Mouse (Mus musculus) liver, embryonic 11.5 days (tissue): ENCODE results near the gene Nek3. TPM values are rescaled to one million over a fixed set of nuclear protein-coding genes. Genes with fewer than 3 reads are reported as not detected.

Source experiments
- ATAC-seq: fragments of 200-750 bp; cut with Nextera tagmentation; replicated peaks from 2 replicates; pipeline ENCODE4 v1.8.0; 2017; ENCODE audit warnings: moderate number of reproducible peaks, mild to moderate bottlenecking, moderate TSS enrichment, moderate library complexity; ENCODE audit not compliant: low FRiP score
- DNase-seq: peaks from one replicate; pipeline ENCODE4 v3.0.0-alpha.2; 2017; ENCODE audit warnings: low spot score
- H3K27ac ChIP-seq: fragments of 300-500 bp; sonication (generic); 2 replicates; pipeline ENCODE4 v1.5.1; 2014; ENCODE audit warnings: mild to moderate bottlenecking, low read depth, low read length, control low read depth
- H3K27me3 ChIP-seq: fragments of 300-500 bp; sonication (generic); replicated peaks from 2 replicates; pipeline ENCODE4 v1.6.1; 2014; ENCODE audit warnings: low read length, mixed read lengths; ENCODE audit not compliant: control insufficient read depth, insufficient read depth
- H3K36me3 ChIP-seq: fragments of 300-500 bp; sonication (generic); 2 replicates; pipeline ENCODE4 v1.6.1; 2014; ENCODE audit warnings: mild to moderate bottlenecking, low read length, moderate library complexity, mixed read lengths; ENCODE audit not compliant: control insufficient read depth, insufficient read depth
- H3K4me1 ChIP-seq: fragments of 300-500 bp; sonication (generic); replicated peaks from 2 replicates; pipeline ENCODE4 v1.6.1; 2014; ENCODE audit warnings: low read length, mixed read lengths; ENCODE audit not compliant: control insufficient read depth, insufficient read depth
- H3K4me2 ChIP-seq: fragments of 300-500 bp; sonication (generic); 2 replicates; pipeline ENCODE4 v1.6.1; 2014; ENCODE audit warnings: mild to moderate bottlenecking, control low read depth, moderate library complexity
- H3K4me3 ChIP-seq: fragments of 300-500 bp; sonication (generic); 2 replicates; pipeline ENCODE4 v1.5.1; 2014; ENCODE audit warnings: low read depth, low read length, control low read depth
- H3K9ac ChIP-seq: fragments of 300-500 bp; sonication (generic); 2 replicates; pipeline ENCODE4 v1.6.1; 2014; ENCODE audit warnings: low read depth, low read length, control low read depth
- H3K9me3 ChIP-seq: fragments of 300-500 bp; sonication (generic); 2 replicates; pipeline ENCODE4 v1.6.1; 2016; ENCODE audit warnings: low read length, inconsistent platforms, mixed read lengths; ENCODE audit not compliant: control insufficient read depth
- WGBS: fragments of 180-500 bp; shearing (Covaris S2); extraction: QIAGEN DNeasy Blood & Tissue Kit; methylation state at CpG from one replicate; pipeline ENCODE4 v1.1.7; 2014; 5-methylcytosine and 5-hydroxymethylcytosine counted together
- polyA plus RNA-seq: library from polyadenylated mRNA; unstranded; fragments of >200 nt; fragmentation: Nextera tagmentation; extraction: Ambion mirVana; gene quantifications from 2 replicates; pipeline ENCODE4 v1.2.1, GENCODE M21; 2014

Gene Nek3
- polyA plus RNA-seq, 1 experiment from 2014 or later = 3.9 TPM

DNA sequence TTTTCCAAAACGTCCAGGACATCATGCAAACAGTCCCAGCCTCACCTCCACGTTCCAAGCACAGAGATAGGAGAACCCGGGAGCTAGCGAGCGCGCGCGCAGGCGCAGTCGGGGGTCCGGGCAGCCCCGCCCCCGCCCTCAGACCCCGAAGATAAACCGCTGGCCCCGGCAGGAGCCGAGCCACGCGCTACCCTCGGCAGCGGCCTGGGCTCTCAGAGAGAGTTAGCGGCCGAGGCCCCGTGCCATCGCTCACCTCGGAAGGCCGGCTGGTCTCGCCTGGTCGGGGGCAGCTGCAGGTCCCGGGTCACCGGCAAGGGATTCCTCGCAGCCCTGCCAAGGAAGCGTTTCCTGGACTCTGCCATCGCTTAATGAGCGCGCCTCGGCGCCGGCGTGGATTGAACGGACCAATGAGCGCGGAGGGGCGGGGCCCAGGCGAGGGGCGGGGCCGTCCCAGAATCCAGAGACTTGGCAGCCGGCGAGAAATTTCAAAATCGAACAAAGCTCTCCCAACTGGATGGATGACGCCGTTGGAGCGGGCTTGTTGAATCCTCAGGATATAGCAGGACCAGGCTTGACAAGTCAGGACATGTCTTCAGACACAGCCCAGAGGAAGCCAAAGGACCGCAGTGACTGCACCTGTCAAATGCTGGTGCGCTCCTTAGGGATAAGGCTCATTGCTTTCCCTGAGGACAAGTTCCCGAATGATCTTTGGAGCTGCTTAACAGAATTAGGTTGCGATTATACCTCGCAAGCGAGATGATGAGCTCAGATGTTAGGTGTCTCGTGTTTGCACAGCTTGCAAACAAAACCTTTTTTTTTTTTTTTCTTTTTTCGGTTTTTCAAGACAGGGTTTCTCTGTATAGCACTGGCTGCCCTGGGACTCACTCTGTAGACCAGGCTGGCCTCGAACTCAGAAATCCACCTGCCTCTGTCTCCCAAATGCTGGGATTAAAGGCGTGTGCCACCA lies 19.5 kb upstream of the Nek3 start, which contains the start of gene Ckap2:
Ckap2 (minus strand) TSS at position 389 of the 967 bp plus-strand sequence.
- DNase-seq (peak; percentile 96), ATAC-seq (peak; percentile 95)
- no peaks in the 10 kb centered on the region for H3K27me3 ChIP-seq
- WGBS = 3% methylated on average over 63 of the region's 63 CpGs
- H3K9me3 ChIP-seq = no peaks in the 10 kb centered on the region
- H3K27ac ChIP-seq = peak within 1 kb of the TSS; percentile 85
- no peaks in the 10 kb centered on the region for H3K36me3 ChIP-seq
- peak within 1 kb of the TSS; percentile 88 for H3K4me2 ChIP-seq
- H3K4me3 ChIP-seq = peak within 1 kb of the TSS; percentile 79
- H3K9ac ChIP-seq = peak within 1 kb of the TSS; percentile 85
- peaks cover 8% of the 10 kb centered on the region; the same call in 1 of the 2 replicates for H3K4me1 ChIP-seq

GRCm38 (mm10) chr8:22184884-22185283 lies 18.6 kb upstream of the Nek3 start:
- Histone ChIP-seq H3K4me3 (peak overlapping the region; percentile 79), H3K36me3 (no peaks in the 10 kb centered on the region), H3K9me3 (no peaks in the 10 kb centered on the region), H3K27ac (peak overlapping the region; percentile 85), H3K27me3 (no peaks in the 10 kb centered on the region), H3K4me2 (peak overlapping the region; percentile 88), H3K9ac (peak overlapping the region; percentile 85), H3K4me1 (peaks cover 8% of the 10 kb centered on the region; the same call in 1 of the 2 replicates)
- peak; percentile 73 for ATAC-seq
- DNase-seq = no peak
- WGBS = 0% methylated on average over 3 of the region's 3 CpGs

- no peak for ATAC-seq
- WGBS = 92% methylated on average over 7 of the region's 7 CpGs
- DNase-seq = no peak
Observed at GRCm38 (mm10) chr8:22175966-22176365, 9.7 kb upstream of the Nek3 start.

GRCm38 (mm10) chr8:22169167-22169566 lies 2.9 kb upstream of the Nek3 start:
- Histone ChIP-seq H3K4me1 (0 out of 2 replicates have a peak, but pooled peaks cover 8% of the 10 kb centered on the region), H3K9ac (no peak overlapping the region), H3K4me3 (no peak overlapping the region), H3K4me2 (no peak overlapping the region), H3K27ac (no peak overlapping the region), H3K9me3 (no peaks in the 10 kb centered on the region), H3K36me3 (peaks cover 13% of the 10 kb centered on the region), H3K27me3 (no peaks in the 10 kb centered on the region)
- no peak for DNase-seq
- ATAC-seq = no peak
- WGBS = 97% methylated on average over 5 of the region's 5 CpGs

More at GRCm38 (mm10) chr8:22175966-22176365, 9.7 kb upstream of the Nek3 start:
- Histone ChIP-seq H3K9me3 (peaks cover 5% of the 10 kb centered on the region), H3K36me3 (peaks cover 22% of the 10 kb centered on the region), H3K4me3 (no peak overlapping the region), H3K27ac (no peak overlapping the region), H3K4me2 (no peak overlapping the region), H3K9ac (no peak overlapping the region), H3K27me3 (no peaks in the 10 kb centered on the region), H3K4me1 (no peaks in the 10 kb centered on the region)

DNA sequence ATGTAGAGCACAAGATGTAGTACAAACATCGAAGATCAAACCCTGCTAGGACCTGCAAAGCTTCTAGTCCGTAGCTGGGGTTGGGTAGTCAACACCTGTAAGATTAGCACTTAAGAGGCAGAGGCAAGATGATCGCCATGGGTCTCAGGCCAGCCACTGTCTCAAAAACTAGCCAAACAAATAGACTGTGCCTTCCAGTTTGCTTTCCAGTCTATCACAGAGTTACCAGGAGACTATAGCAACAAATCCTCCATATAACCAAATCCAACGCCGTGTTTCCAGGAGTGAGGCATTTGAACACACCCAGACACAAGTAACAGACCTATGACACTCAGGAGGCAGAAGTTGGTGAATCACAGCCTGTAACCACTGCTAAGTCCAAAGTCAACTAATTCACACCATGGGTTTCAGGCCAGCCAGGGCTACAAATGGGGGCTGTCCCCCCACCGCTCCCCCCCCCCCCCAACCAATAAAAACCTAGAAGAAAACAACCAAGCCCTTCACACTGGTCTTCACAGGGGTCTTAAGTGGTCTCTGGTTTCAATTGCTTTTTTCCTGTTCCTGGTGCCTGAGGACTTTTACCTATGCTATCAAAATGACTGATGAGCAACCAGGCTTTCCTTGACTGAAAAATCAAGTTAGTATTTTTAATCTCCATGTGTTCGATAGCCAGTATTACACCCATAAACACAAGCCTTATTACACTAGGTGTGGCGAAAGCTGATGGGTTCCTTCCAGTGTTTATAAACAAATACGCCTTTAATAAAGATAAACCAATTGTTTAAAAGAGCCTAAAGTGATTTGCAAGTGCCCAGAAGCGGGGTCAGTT lies 770 bp downstream of the Nek3 start:
- peak; percentile 16 for ATAC-seq
- 0 out of 2 replicates have a peak, but pooled peaks cover 8% of the 10 kb centered on the region for H3K4me1 ChIP-seq
- H3K4me2 ChIP-seq = peak overlapping the region; percentile 72
- WGBS = 55% methylated on average over 10 of the region's 10 CpGs
- no peaks in the 10 kb centered on the region for H3K9me3 ChIP-seq
- H3K9ac ChIP-seq = peak overlapping the region; percentile 55
- no peaks in the 10 kb centered on the region for H3K27me3 ChIP-seq
- H3K27ac ChIP-seq = 0 out of 2 replicates have a peak overlapping the region, but pooled peaks have one; percentile 48
- no peak for DNase-seq
- peaks cover 13% of the 10 kb centered on the region for H3K36me3 ChIP-seq
- H3K4me3 ChIP-seq = peak overlapping the region; percentile 70

- H3K27ac ChIP-seq = no peak overlapping the region
- DNase-seq = no peak
- peaks cover 10% of the 10 kb centered on the region for H3K36me3 ChIP-seq
- no peak for ATAC-seq
- 0 out of 2 replicates have a peak, but pooled peaks cover 8% of the 10 kb centered on the region for H3K4me1 ChIP-seq
- H3K27me3 ChIP-seq = no peaks in the 10 kb centered on the region
- H3K4me2 ChIP-seq = no peak overlapping the region
- H3K9me3 ChIP-seq = no peaks in the 10 kb centered on the region
- no peak overlapping the region for H3K9ac ChIP-seq
- WGBS = 80% methylated on average over 10 of the region's 10 CpGs
- H3K4me3 ChIP-seq = no peak overlapping the region
Observed at GRCm38 (mm10) chr8:22164431-22164830, 1.8 kb downstream of the Nek3 start.

DNA sequence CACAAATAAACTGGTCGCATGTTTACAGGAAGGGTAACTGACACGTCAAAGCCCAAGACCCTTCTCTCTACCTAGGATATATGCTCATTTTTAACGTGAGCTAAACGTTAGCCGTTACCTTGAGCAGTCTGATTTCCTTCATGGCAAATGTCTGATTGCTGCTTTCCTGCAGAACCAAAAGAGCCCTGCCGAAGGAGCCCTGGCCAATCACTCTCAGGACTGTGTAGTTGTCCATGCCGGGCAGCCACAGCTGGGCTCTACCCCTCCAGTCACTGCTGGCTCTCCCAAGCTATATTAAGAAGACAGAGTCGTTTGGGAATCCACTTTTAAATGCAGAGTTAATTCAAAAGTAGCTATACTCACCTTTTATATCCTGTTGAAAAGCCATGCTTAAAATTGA lies 4.0 kb downstream of the Nek3 start:
- Histone ChIP-seq H3K4me1 (0 out of 2 replicates have a peak, but pooled peaks cover 8% of the 10 kb centered on the region), H3K9me3 (no peaks in the 10 kb centered on the region), H3K27ac (no peak overlapping the region), H3K4me2 (no peak overlapping the region), H3K36me3 (no peaks in the 10 kb centered on the region), H3K9ac (no peak overlapping the region), H3K27me3 (no peaks in the 10 kb centered on the region), H3K4me3 (no peak overlapping the region)
- DNase-seq (no peak), ATAC-seq (no peak)
- WGBS = 84% methylated on average over 8 of the region's 8 CpGs

DNA sequence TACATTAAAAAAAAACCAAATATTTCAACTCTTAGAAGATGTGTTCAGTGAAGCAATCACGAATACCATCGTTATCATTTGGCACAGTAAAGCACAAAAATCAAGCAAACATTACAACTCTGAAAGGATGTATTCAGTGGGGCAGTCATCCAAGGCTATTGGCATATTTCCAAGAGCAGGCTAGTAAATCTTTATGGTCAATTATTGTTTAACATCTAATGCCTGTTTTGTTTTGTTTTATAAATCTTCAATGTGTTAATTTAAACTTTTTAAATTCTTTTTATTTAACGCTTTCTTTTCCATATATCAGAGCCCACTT lies 15.9 kb downstream of the Nek3 start:
- no peak for ATAC-seq
- H3K36me3 ChIP-seq = no peaks in the 10 kb centered on the region
- no peak for DNase-seq
- H3K9ac ChIP-seq = no peak overlapping the region
- H3K27ac ChIP-seq = no peak overlapping the region
- H3K9me3 ChIP-seq = no peaks in the 10 kb centered on the region
- no peak overlapping the region for H3K4me2 ChIP-seq
- no peaks in the 10 kb centered on the region for H3K27me3 ChIP-seq
- H3K4me3 ChIP-seq = no peak overlapping the region
- 77% methylated on average over 3 of the region's 3 CpGs for WGBS
- no peaks in the 10 kb centered on the region for H3K4me1 ChIP-seq
